Mouse (Mus musculus) midbrain, embryonic 11.5 days (tissue): ENCODE measurements around the gene Tenm3. TPM values are rescaled to one million over a fixed set of nuclear protein-coding genes. Genes with fewer than 3 reads are reported as not detected.

Experiments
- ATAC-seq: fragments of 200-750 bp; cut with Nextera tagmentation; 2 replicates; pipeline ENCODE4 v1.8.0; 2017; ENCODE audit warnings: moderate TSS enrichment, moderate library complexity; ENCODE audit not compliant: low FRiP score
- DNase-seq: peaks from one replicate; pipeline ENCODE4 v3.0.0; 2015; ENCODE audit warnings: low spot score; ENCODE audit errors: missing footprints
- H3K27ac ChIP-seq: fragments of 300-500 bp; sonication (generic); 2 replicates; pipeline ENCODE4 v1.5.1; 2014; ENCODE audit warnings: low read depth, low read length
- H3K27me3 ChIP-seq: fragments of 300-500 bp; sonication (generic); 2 replicates; pipeline ENCODE4 v1.6.1; 2014; ENCODE audit warnings: mild to moderate bottlenecking, low read length, moderate library complexity, mixed read lengths; ENCODE audit not compliant: control insufficient read depth, insufficient read depth
- H3K36me3 ChIP-seq: fragments of 300-500 bp; sonication (generic); 2 replicates; pipeline ENCODE4 v1.6.1; 2014; ENCODE audit warnings: mild to moderate bottlenecking, low read length, moderate library complexity, mixed read lengths; ENCODE audit not compliant: control insufficient read depth, insufficient read depth
- H3K4me1 ChIP-seq: fragments of 300-500 bp; sonication (generic); 2 replicates; pipeline ENCODE4 v1.6.1; 2014; ENCODE audit warnings: low read length; ENCODE audit not compliant: control insufficient read depth, insufficient read depth
- H3K4me2 ChIP-seq: fragments of 300-500 bp; sonication (generic); 2 replicates; pipeline ENCODE4 v1.6.1; 2014; ENCODE audit warnings: mild to moderate bottlenecking, moderate library complexity
- H3K4me3 ChIP-seq: fragments of 300-500 bp; sonication (generic); 2 replicates; pipeline ENCODE4 v1.5.1; 2014; ENCODE audit warnings: low read depth, low read length
- H3K9ac ChIP-seq: fragments of 300-500 bp; sonication (generic); 2 replicates; pipeline ENCODE4 v1.6.1; 2014; ENCODE audit warnings: low read length
- H3K9me3 ChIP-seq: fragments of 300-500 bp; sonication (generic); 2 replicates; pipeline ENCODE4 v1.6.1; 2016; ENCODE audit warnings: low read length; ENCODE audit not compliant: control insufficient read depth
- WGBS: fragments of 180-500 bp; shearing (Covaris S2); extraction: QIAGEN DNeasy Blood & Tissue Kit; methylation state at CpG from one replicate; pipeline ENCODE4 v1.1.7; 2014; 5-methylcytosine and 5-hydroxymethylcytosine counted together
- polyA plus RNA-seq: library from polyadenylated mRNA; unstranded; fragments of >200 nt; fragmentation: Nextera tagmentation; extraction: Ambion mirVana; gene quantifications from 2 replicates; pipeline ENCODE4 v1.2.1, GENCODE M21; 2014

Gene Tenm3
- polyA plus RNA-seq, 1 experiment from 2014 or later = 39.6 TPM

DNA sequence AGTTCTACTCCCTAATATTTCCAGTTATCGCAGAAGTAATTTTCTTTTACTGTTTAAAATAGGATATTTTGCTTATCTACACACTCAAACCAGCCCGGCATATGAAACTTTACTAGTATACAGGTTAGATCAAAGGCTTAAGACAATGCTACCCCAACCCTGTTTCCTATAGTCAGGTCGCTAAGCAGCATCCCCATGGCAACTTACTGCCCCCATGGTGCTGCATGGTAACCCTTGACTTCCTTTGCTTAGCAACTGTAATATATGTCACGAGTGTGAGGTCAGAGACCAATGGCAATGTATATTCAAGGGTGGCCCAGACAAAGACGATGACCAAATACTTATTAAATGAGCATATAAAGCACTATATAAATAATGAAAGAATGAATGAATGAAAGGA lies 359.6 kb downstream of the Tenm3 start:
- H3K4me3 ChIP-seq = no peak overlapping the region
- H3K4me2 ChIP-seq = no peak overlapping the region
- no peaks in the 10 kb centered on the region; the same call in 1 of the 2 replicates for H3K36me3 ChIP-seq
- H3K9me3 ChIP-seq = no peaks in the 10 kb centered on the region
- H3K27me3 ChIP-seq = peaks cover 2% of the 10 kb centered on the region; the same call in 1 of the 2 replicates
- H3K27ac ChIP-seq = no peak overlapping the region
- H3K9ac ChIP-seq = no peak overlapping the region
- 58% methylated on average over 5 of the region's 5 CpGs for WGBS
- peaks cover 3% of the 10 kb centered on the region; the same call in 1 of the 2 replicates for H3K4me1 ChIP-seq
- ATAC-seq (peak; percentile 50; the same call in 1 of the 2 replicates), DNase-seq (no peak)

GRCm38 (mm10) chr8:48481709-48482671 lies 361.8 kb downstream of the Tenm3 start:
- no peak overlapping the region for H3K27ac ChIP-seq
- no peak for DNase-seq

DNA sequence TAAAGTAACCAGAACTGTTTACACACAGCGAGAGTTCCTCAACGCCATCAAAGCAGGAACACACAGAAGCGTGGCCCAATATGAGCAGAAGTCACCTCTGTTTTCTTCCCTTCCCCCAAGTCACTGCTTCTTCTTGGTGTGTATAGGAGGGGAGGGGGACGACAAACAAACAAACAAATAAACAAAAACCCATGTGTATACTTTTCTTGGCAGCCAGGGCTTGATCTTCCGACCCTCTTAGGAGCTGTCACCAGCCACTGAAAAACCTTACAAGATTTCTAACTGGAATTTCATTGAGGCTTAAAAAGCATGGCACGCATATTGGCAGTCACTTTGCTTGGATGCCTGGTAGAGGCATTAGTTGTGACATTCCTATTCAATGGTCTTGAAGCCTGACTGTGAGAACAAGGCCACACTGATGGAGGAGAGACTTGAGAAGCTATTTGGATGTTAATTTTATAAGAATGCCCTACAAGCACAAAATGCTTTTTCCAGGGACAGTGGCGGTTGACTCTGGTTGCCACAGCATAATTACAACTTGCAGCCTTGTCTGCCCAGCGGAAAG lies 366.3 kb downstream of the Tenm3 start:
- Histone ChIP-seq H3K9me3 (no peaks in the 10 kb centered on the region), H3K27ac (no peak overlapping the region), H3K9ac (no peak overlapping the region), H3K4me1 (peaks cover 21% of the 10 kb centered on the region), H3K4me3 (no peak overlapping the region), H3K36me3 (no peaks in the 10 kb centered on the region), H3K4me2 (no peak overlapping the region), H3K27me3 (peaks cover 2% of the 10 kb centered on the region; the same call in 1 of the 2 replicates)
- 0 out of 2 replicates have a peak, but pooled peaks have one; percentile 18 for ATAC-seq
- no peak for DNase-seq
- WGBS = 43% methylated on average over 8 of the region's 8 CpGs

More at GRCm38 (mm10) chr8:48481709-48482671, 361.8 kb downstream of the Tenm3 start:
- Histone ChIP-seq H3K4me2 (no peak overlapping the region), H3K9me3 (no peaks in the 10 kb centered on the region), H3K4me3 (no peak overlapping the region), H3K27me3 (peaks cover 2% of the 10 kb centered on the region; the same call in 1 of the 2 replicates), H3K36me3 (no peaks in the 10 kb centered on the region; the same call in 1 of the 2 replicates), H3K4me1 (peaks cover 12% of the 10 kb centered on the region), H3K9ac (no peak overlapping the region)
- no peak for ATAC-seq
- WGBS = 84% methylated on average over 33 of the region's 33 CpGs

DNA sequence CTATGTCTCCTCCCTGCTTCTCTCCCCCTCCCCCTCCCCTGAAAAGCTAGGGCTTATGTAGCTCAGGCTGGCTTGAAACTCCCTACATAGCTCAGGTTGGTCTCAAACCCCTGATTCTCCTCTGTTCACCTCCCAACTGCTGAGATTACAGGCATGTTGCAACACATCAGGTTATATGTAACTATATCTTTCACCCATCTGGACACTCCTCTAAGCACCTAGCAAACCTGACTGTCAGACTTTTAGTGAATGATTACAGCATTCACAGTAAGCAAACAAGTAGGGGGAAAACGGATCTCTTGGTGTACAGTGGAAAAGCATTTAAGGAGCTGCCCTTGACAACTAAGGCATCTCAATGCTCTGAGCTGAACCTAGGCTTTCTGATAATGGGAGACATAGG lies 366.9 kb downstream of the Tenm3 start:
- no peak overlapping the region for H3K27ac ChIP-seq
- WGBS = 58% methylated on average over 1 of the region's 1 CpGs
- H3K4me1 ChIP-seq = peaks cover 21% of the 10 kb centered on the region
- H3K27me3 ChIP-seq = peaks cover 4% of the 10 kb centered on the region
- DNase-seq (no peak), ATAC-seq (no peak)
- H3K9me3 ChIP-seq = no peaks in the 10 kb centered on the region
- no peak overlapping the region for H3K9ac ChIP-seq
- H3K36me3 ChIP-seq = no peaks in the 10 kb centered on the region
- no peak overlapping the region for H3K4me2 ChIP-seq
- H3K4me3 ChIP-seq = no peak overlapping the region

- H3K4me2 ChIP-seq = no peak overlapping the region
- H3K4me1 ChIP-seq = peaks cover 2% of the 10 kb centered on the region; the same call in 1 of the 2 replicates
- ATAC-seq (0 out of 2 replicates have a peak, but pooled peaks have one; percentile 42), DNase-seq (no peak)
- H3K4me3 ChIP-seq = no peak overlapping the region
- H3K27me3 ChIP-seq = peaks cover 4% of the 10 kb centered on the region
- no peaks in the 10 kb centered on the region for H3K9me3 ChIP-seq
- no peaks in the 10 kb centered on the region for H3K36me3 ChIP-seq
- H3K27ac ChIP-seq = no peak overlapping the region
- WGBS = 72% methylated on average over 5 of the region's 5 CpGs
- H3K9ac ChIP-seq = no peak overlapping the region
These were observed 376.1 kb downstream of the Tenm3 start for GRCm38 (mm10) chr8:48467633-48468032.

DNA sequence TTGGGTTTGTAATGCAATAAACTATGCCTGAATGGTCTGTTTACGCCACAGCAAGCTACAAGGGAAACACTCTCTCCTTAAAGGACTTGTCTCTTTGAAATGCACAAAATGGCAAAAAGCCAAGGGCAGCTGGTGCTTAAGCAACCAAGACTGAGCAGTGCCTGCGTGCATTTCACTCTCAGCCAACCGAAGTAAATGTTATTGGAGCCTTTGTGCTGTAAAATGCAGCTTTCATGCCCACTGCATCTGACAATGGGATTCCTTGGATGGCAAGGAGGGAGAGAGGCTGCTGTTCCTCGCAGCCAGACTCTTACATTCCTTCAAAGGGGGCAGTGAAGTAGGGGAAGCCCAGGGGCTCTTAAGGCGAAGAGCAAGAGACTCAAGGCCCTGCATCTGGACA lies 385.4 kb downstream of the Tenm3 start:
- Histone ChIP-seq H3K27ac (peak overlapping the region; percentile 45; the same call in 1 of the 2 replicates), H3K9me3 (no peaks in the 10 kb centered on the region), H3K9ac (no peak overlapping the region; the same call in 1 of the 2 replicates), H3K36me3 (no peaks in the 10 kb centered on the region), H3K27me3 (no peaks in the 10 kb centered on the region), H3K4me1 (peaks cover 30% of the 10 kb centered on the region), H3K4me2 (no peak overlapping the region), H3K4me3 (no peak overlapping the region)
- peak; percentile 93 for DNase-seq
- peak; percentile 73 for ATAC-seq
- 15% methylated on average over 5 of the region's 5 CpGs for WGBS

DNA sequence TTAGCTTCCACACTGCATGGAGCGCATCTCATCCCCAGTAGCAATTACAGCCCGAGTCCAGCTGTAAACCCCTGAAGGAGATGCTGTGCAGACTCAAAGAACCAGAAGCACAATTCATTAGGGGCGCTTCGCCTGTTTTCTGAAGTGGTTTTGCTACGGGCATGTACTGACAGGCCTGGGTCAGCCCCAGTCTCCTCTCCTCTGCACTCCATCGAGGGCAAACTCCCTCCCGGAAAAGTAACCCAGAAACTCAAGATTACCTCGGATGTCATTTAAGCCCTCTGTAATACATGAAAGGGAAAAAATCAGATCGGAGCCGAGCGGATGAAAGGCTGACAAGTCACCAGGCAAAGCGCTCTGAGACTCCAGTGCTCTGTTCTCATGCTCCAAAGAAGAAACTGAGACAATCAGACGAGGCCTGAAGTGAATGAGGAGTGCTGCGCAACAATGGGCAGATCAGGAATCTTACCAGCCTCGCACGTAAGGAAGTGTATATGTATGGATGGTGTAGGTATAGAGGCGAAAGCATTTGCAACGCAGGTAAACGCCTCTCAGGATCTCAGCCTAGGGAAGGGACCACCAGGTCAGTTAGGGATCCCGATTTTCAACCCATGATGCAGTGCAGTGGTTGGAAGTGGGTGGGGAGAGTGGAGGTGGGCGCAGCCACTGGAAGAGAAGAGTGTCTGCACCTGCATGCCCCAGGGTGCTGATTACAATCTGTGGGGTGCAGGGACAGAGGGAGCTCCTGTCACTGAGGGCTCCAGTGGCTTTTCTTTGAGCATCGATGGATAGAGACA lies 387.2 kb downstream of the Tenm3 start:
- H3K9ac ChIP-seq = 0 out of 2 replicates have a peak overlapping the region, but pooled peaks have one; percentile 2
- H3K27ac ChIP-seq = peak overlapping the region; percentile 1
- H3K36me3 ChIP-seq = no peaks in the 10 kb centered on the region
- peaks cover 34% of the 10 kb centered on the region for H3K4me1 ChIP-seq
- DNase-seq (peak; percentile 93), ATAC-seq (peak; percentile 36; the same call in 1 of the 2 replicates)
- H3K27me3 ChIP-seq = no peaks in the 10 kb centered on the region
- H3K4me2 ChIP-seq = peak overlapping the region; percentile 25; the same call in 1 of the 2 replicates
- H3K4me3 ChIP-seq = no peak overlapping the region
- WGBS = 18% methylated on average over 22 of the region's 22 CpGs
- H3K9me3 ChIP-seq = no peaks in the 10 kb centered on the region

DNA sequence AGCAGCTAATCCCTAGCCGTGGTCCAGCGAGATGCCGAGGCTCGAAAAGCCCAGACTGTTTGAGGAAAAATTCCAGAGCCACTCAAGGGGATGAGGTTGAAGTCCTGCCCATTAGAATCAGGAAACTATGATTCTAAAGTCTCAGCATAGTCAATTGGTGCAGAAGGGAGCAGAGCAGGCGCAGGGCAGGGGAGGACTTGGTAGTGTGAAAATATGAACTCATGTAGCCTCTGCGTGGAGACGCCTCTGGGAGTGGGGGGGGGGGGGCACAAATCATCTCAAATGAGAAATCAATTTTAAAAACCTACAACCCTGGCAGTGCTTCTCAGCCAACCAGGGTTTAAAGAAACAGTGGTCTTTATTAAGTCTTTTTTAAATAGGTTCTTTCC lies 392.5 kb downstream of the Tenm3 start:
- Histone ChIP-seq H3K9me3 (no peaks in the 10 kb centered on the region), H3K4me3 (no peak overlapping the region), H3K36me3 (no peaks in the 10 kb centered on the region), H3K27me3 (no peaks in the 10 kb centered on the region), H3K9ac (peak overlapping the region; percentile 7; the same call in 1 of the 2 replicates), H3K4me1 (peaks cover 32% of the 10 kb centered on the region), H3K4me2 (peak overlapping the region; percentile 11; the same call in 1 of the 2 replicates), H3K27ac (peak overlapping the region; percentile 40; the same call in 1 of the 2 replicates)
- DNase-seq (no peak), ATAC-seq (peak; percentile 36; the same call in 1 of the 2 replicates)
- 14% methylated on average over 7 of the region's 7 CpGs for WGBS
